Mouse (Mus musculus): ENCODE data around the gene Medag.

GRCm38 (mm10) chr5:149474142-149474541, 62.6 kb downstream of the Medag start:
- no peak for TF ChIP-seq CTCF (IDR thresholded peaks at IDR 0.05; ENCODE audit: low read depth, low read length)
- no peak for TF ChIP-seq POLR2A (IDR thresholded peaks at IDR 0.05; ENCODE audit: borderline replicate concordance, low read depth, low read length)

Data from bone marrow macrophage, adult 2 months (primary cell).